Mouse (Mus musculus) layer of hippocampus, postnatal 10 days (tissue): ENCODE results near the gene Tyms. TPM values are rescaled to one million over a fixed set of nuclear protein-coding genes. Genes with fewer than 3 reads are reported as not detected.

Experiments used
- DNase-seq, 2 experiments: peaks; one replicate each; pipeline ENCODE4 v3.0.0; 2021; ENCODE audit warnings: low spot score in 2 of 2
- long read RNA-seq: library from polyadenylated mRNA; stranded (forward); transcript quantifications from one replicate; pipeline ENCODE4 v2.0.0, GENCODE M21; 2023
- total RNA-seq, 2 experiments: library from RNA; stranded (reverse); gene quantifications; 2 replicates each; pipeline ENCODE4 v1.2.3; 2021

The Tyms gene
- total RNA-seq = 1 to 10 TPM; 9.4 to 9.5 TPM
- long read RNA-seq, transcript Tyms-201 (7 exons, 3,163 nt) = major isoform, 16 of 18 reads
- long read RNA-seq, partial matches to known transcripts = 0 of 18 reads
- long read RNA-seq, other reads (novel, unspliced or antisense) = 1 of 18 reads

GRCm38 (mm10) chr5:30072825-30073821 lies at the start of gene Tyms:
Tyms (minus strand) TSS chr5:30073617.
- DNase-seq = peak; percentile 64 to 77

- no peak for DNase-seq
These were observed 49.1 kb upstream of the Tyms start for GRCm38 (mm10) chr5:30122481-30122880.

DNA sequence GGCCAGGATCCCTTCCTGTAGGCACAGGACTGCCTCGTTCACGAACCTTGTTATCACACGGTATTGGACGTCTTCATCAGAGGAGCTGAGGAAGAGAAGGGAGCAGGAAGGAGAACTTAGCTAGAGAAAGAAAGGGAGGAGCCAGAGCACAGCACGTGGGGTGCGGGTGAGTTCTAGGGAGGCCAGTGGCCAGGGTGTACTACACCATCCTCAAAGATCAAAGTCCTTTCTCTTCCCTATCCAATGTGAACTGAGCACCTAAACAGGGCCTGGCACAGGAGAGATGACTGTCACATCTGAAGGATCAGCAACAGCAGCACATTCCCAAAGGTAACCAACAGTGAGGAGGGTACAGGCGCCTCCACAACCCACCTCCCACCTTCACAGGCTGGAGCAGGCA lies 46.7 kb upstream of the Tyms start:
- DNase-seq = no peak

GRCm38 (mm10) chr5:30119163-30119562 lies 45.7 kb upstream of the Tyms start:
- DNase-seq = no peak

- DNase-seq = no peak
These were observed 44.6 kb upstream of the Tyms start for GRCm38 (mm10) chr5:30118018-30118417.

GRCm38 (mm10) chr5:30115718-30116117 lies 42.3 kb upstream of the Tyms start:
- no peak for DNase-seq

DNA sequence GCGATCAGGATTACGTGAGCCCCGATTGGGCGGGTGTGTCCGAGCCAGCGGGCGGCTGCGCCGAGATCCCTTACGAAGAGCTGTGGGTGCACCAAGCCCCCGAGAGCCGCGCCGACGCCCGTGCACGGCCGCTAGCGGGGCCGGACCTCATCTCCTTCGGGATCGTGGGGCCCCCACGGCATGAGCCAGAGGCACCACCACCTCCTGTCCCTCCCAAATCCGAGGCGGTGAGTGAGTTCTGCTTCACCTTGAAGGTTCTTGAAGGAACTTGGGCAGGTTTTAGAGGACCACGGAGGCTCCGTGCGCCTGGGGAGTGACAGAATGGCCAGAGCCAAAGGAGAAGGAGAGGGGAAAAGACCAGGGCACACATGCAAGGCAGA lies 41.3 kb upstream of the Tyms start:
- no peak for DNase-seq

GRCm38 (mm10) chr5:30113881-30114760 lies 40.7 kb upstream of the Tyms start:
- DNase-seq = peak; percentile 85 to 88

DNA sequence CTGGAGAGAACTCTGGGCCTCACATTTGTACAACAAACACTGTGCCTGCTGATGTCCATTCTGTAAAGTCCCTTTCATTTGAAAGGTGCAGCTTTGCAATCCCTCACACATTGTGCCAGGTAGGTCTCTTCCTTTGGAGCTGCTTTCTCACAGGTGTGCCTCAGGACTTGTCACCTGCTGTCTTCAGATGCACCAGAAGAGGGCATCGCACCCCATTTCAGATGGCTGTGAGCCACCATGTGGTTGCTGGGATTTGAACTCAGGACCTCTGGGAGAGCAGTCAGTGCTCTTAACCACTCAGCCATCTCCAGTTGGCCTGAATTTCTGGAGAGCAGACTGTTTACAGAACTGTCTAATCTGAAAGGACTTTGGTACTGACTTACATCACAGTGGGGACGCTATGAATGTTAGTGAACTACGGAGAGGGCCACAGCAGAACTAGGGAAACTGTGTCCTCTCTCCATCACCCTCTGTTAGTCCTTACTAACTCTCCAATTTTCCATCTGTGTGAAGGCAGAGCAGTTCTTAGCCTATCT lies 39.2 kb upstream of the Tyms start:
- DNase-seq = no peak

- no peak for DNase-seq
These were observed 38.4 kb upstream of the Tyms start for GRCm38 (mm10) chr5:30111771-30112170.

- DNase-seq = peak; percentile 75 to 79
These were observed 37.7 kb upstream of the Tyms start for GRCm38 (mm10) chr5:30111126-30111525.

DNA sequence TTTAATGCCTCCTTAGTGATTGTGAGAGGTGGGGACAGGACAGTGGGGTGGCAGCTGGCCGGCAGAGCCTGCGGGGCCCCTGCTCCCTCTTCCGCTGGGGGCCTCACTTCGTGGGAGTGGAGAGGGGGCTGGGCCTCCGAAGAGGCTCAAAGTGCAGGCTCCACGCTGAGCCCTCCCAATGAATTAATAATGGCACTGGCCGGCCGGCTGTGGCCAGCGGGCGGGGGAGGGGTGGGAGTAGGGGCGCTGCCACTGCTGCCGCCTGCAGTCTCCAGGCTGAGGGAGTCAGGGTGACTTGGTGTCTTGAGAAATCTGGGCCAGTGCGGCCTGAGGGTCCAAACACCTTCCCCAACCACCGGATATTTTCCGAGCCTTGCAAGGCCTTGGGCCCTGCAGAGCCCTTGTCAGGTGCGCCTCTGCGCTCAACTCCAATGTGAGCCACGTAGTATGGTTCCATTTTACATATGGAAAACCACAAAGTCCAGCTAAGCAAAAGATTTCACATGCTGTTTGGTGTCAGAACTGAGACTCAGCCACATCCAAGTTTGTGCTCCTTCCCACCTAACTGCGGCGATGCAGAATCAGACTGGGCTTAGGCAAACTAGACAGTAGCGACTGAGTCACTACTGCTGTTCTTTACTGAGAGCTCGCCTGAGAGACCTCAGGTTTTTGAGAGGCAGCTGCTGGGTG lies 37.1 kb upstream of the Tyms start:
- DNase-seq = no peak

DNA sequence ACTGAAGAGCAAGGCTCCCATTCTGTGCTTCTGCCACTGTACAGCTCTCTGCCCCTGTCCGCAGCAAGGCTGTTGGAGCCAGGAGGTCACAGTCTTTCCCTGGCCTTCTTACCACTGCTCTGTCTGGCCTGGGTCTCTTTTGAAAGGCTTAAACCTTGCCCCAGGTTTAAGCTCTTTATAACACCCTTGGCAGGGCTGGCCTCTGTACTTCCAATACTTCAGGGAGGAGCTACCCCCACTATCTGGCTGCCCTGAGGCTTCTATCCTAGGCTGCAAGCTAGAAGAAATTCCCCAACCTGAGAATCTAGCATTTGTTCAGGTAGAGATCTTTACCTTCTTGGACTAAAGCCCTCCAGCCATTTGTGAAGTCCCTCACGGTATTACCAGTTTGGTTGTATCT lies 36.5 kb upstream of the Tyms start:
- DNase-seq = no peak

GRCm38 (mm10) chr5:30108233-30108632 lies 34.8 kb upstream of the Tyms start:
- no peak for DNase-seq

- DNase-seq = no peak
These were observed 34.2 kb upstream of the Tyms start for GRCm38 (mm10) chr5:30107611-30108041.

GRCm38 (mm10) chr5:30107186-30107585 lies 33.8 kb upstream of the Tyms start:
- DNase-seq = no peak

DNA sequence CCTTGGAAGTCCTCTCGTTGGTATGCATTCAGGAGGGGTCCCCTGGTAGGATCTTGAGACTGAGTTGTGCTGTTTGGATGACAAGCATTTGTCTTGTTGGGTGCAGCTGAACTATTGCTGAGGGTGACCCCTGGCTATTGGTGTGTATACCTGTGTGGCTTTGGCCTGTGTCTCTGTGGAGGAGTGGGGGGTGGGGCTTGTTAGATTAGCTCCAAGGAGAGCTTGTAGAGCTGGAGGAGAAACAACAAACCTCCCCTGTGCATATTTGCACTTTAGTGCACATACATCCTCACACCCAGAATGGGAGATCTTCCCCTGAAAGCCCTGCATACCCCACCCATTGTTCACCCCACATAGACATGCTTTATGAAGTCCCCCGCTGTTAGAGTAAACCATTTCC lies 33.3 kb upstream of the Tyms start:
- DNase-seq = no peak

DNA sequence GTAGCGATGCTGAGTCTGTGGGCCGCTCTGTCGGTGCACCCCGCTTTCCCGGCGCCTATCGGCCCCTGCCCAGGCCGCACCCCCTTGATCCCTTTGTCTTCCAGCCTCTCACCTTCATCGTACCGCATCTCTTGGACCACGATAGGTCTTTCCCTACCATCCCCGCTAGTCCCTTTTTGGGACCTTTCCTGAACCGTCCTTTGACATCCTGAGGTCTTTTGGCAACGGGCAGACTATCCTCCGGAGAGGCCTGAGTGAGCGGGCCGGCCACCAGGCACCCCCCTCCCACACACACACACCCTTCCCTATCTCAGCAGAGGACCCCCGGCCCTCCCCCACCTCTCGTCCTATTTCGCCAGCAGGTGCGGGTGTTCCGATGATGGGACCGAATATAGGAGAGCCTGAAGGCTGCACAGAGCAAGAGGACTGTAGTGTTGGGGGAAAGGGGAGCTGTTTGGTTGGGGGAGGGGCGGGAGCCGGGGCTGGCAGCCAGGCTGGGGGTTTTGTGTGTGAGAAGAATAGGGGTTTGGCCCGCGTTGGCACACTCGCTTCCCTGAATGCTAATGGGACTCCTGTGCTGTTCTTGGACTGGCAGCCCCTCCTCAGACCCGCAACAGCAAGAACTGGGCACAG lies 32.4 kb upstream of the Tyms start, which contains the start of gene 3110082J24Rik:
Gene 3110082J24Rik, minus strand, starts transcription at position 419 of the 633 bp plus-strand sequence.
- peak; percentile 53 to 68 for DNase-seq

DNA sequence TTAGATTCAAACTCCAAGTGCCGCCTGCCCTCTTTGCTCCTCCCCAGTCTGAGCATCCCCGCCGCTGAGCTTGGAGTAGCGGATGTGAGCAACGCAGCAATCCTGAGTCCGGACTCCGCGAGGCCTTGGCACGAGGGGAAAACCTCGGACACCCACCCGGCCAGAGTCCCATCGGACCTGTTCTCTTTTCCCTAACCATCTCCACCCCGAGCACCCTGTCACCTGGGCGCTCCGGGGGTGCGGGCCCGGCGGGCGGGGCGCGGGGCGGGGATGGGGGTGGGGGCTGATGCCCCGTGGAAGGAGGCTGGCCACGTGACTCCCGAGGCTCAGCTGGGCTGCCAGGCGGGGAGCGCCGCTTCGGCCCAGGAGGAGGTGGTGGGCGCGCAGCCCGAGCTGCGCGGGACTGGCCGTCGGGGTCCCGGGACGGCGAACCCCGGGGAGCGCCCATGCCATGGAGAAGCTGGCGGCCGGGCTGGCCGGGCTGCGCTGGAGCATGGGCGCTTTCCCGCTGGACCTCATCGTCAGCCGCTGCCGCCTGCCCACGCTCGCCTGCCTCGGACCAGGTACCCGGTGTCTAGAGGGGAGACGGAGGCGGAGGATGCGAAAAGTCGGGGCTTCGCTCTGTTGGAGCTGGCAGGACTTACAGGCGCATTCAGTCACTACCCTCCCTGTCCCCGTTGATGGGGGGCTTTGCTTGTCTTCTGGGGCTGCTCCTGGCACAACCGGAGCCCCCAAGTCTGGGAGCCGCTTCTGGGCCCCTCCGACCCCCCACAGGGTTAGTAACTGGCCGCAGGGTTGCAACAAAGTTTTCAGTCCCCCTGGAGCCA lies 31.6 kb upstream of the Tyms start, which contains the start of gene Garem2:
Gene Garem2, plus strand, starts transcription at position 321 of the 827 bp plus-strand sequence.
- DNase-seq = peak; percentile 43 to 63
